Comparison of ENCODE assay signal across 8 mouse cellular contexts in the genomic region with DNA sequence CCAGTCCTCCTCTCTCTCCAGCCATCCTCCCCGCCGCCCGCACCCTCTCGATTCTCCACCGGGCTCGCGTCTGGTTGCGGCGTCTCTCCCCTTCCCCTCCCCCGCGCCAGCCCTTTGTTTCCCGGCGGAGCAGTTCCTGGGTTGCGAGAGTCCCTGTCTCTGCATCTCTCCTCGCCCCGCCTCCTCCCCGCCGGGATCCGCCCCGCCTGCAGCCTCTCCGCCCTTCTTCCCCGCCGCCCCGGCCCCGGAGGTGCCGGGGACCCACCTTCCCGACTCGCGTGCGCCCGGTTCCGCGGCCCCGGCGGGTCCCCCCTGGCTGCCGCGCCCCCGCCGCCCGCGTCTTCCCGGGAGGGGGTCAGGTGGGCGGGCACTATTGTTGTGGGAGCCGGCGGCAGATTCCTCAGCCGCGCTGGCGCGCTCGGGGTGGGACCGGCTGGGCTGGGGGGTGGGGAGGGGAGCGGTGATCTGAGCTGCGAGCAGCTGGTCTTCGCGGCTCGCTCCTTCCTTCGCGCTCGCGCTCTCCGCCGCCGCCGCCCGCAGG. TPM values are rescaled to one million over a fixed set of nuclear protein-coding genes. Genes with fewer than 3 reads are reported as not detected.
DNase-seq lines count a peak whose midpoint lies in the region; ATAC-seq and TF ChIP-seq lines count a peak whose summit lies in the region.

No protein-coding gene starts in this region.

- H3K27me3 ChIP-seq in embryonic facial prominence, embryonic 10.5 days (replicated peaks; ENCODE audit: low read depth, poor library complexity, severe bottlenecking) = peaks cover 80% of the 10 kb centered on the region
- peaks cover 5% of the 10 kb centered on the region; the same call in 1 of the 2 replicates for H3K27me3 ChIP-seq in heart, adult 2 months (ENCODE audit: control insufficient read depth, insufficient read depth, low read length)
- 0 out of 2 replicates have a peak, but pooled peaks cover 2% of the 10 kb centered on the region for H3K27me3 ChIP-seq in kidney, adult 2 months (replicated peaks; ENCODE audit: control insufficient read depth, insufficient read depth, low read length)
- peaks cover 52% of the 10 kb centered on the region for H3K27me3 ChIP-seq in limb, embryonic 13.5 days
- H3K27me3 ChIP-seq in midbrain, embryonic 13.5 days = peaks cover 17% of the 10 kb centered on the region

- peak overlapping the region; percentile 96 for H3K27ac ChIP-seq in embryonic facial prominence, embryonic 10.5 days (replicated peaks)
- no peak overlapping the region for H3K27ac ChIP-seq in heart, adult 2 months
- H3K27ac ChIP-seq in kidney, adult 2 months (ENCODE audit: insufficient read depth, low read depth, low read length) = no peak overlapping the region
- H3K27ac ChIP-seq in limb, embryonic 13.5 days = peak overlapping the region; percentile 72; the same call in 1 of the 2 replicates
- H3K27ac ChIP-seq in midbrain, embryonic 13.5 days = peak overlapping the region; percentile 99

- peak overlapping the region; percentile 89 for H3K4me3 ChIP-seq in embryonic facial prominence, embryonic 10.5 days
- H3K4me3 ChIP-seq in heart, adult 2 months = peak overlapping the region; percentile 48
- H3K4me3 ChIP-seq in kidney, adult 2 months (ENCODE audit: insufficient read depth, low read depth, low read length) = peak overlapping the region; percentile 66
- peak overlapping the region; percentile 81 for H3K4me3 ChIP-seq in limb, embryonic 13.5 days
- H3K4me3 ChIP-seq in midbrain, embryonic 13.5 days (replicated peaks) = peak overlapping the region; percentile 78

- H3K79me2 ChIP-seq in heart, adult 2 months (replicated peaks; ENCODE audit: control insufficient read depth, insufficient read depth, low read length) = no peaks in the 10 kb centered on the region

- peaks cover 79% of the 10 kb centered on the region for H3K4me1 ChIP-seq in embryonic facial prominence, embryonic 10.5 days
- H3K4me1 ChIP-seq in heart, adult 2 months (ENCODE audit: control insufficient read depth, insufficient read depth, low read length) = peaks cover 5% of the 10 kb centered on the region; the same call in 1 of the 2 replicates
- no peaks in the 10 kb centered on the region for H3K4me1 ChIP-seq in kidney, adult 2 months (ENCODE audit: control insufficient read depth, insufficient read depth, low read length)
- peaks cover 66% of the 10 kb centered on the region for H3K4me1 ChIP-seq in limb, embryonic 13.5 days
- peaks cover 72% of the 10 kb centered on the region for H3K4me1 ChIP-seq in midbrain, embryonic 13.5 days (replicated peaks)

- H3K4me2 ChIP-seq in limb, embryonic 13.5 days (replicated peaks) = peak overlapping the region; percentile 93
- peak overlapping the region; percentile 93 for H3K4me2 ChIP-seq in midbrain, embryonic 13.5 days (replicated peaks)

- H3K36me3 ChIP-seq in embryonic facial prominence, embryonic 10.5 days (replicated peaks) = peaks cover 9% of the 10 kb centered on the region
- H3K36me3 ChIP-seq in heart, adult 2 months (ENCODE audit: control insufficient read depth, insufficient read depth, low read length) = no peaks in the 10 kb centered on the region
- H3K36me3 ChIP-seq in kidney, adult 2 months (ENCODE audit: control insufficient read depth, insufficient read depth, low read length) = no peaks in the 10 kb centered on the region
- H3K36me3 ChIP-seq in limb, embryonic 13.5 days = peaks cover 8% of the 10 kb centered on the region
- peaks cover 11% of the 10 kb centered on the region for H3K36me3 ChIP-seq in midbrain, embryonic 13.5 days

- H3K9me3 ChIP-seq in embryonic facial prominence, embryonic 10.5 days = no peaks in the 10 kb centered on the region
- H3K9me3 ChIP-seq in limb, embryonic 13.5 days = no peaks in the 10 kb centered on the region
- no peaks in the 10 kb centered on the region for H3K9me3 ChIP-seq in midbrain, embryonic 13.5 days

- TF ChIP-seq CTCF in heart, adult 2 months (IDR thresholded peaks at IDR 0.05) = no peak
- no peak for TF ChIP-seq CTCF in kidney, adult 2 months (conservative IDR thresholded peaks at IDR 0.05; ENCODE audit: insufficient read depth, insufficient read length, low read depth, low read length)

- under 1% methylated on average over 65 of the region's 65 CpGs for WGBS in embryonic facial prominence, embryonic 10.5 days
- 2% methylated on average over 52 of the region's 65 CpGs for WGBS in heart, adult 2 months
- WGBS in kidney, adult 2 months = 1% methylated on average over 64 of the region's 65 CpGs
- WGBS in limb, embryonic 13.5 days = under 1% methylated on average over 56 of the region's 65 CpGs
- WGBS in midbrain, embryonic 13.5 days = under 1% methylated on average over 63 of the region's 65 CpGs

- no peak for TF ChIP-seq EP300 in heart, adult 2 months (IDR thresholded peaks at IDR 0.05; ENCODE audit: insufficient read depth, low read depth, low read length)

- DNase-seq in layer of hippocampus, adult 11-12 months (ENCODE audit: low spot score) = peak; percentile 75
- DNase-seq in layer of hippocampus, adult 9-10 months (ENCODE audit: low spot score) = no peak
- peak; percentile 91 for DNase-seq in embryonic facial prominence, embryonic 10.5 days (ENCODE audit: low spot score)
- DNase-seq in heart, adult 2 months = peak; percentile 86 to 88
- peak; percentile 79 for DNase-seq in kidney, adult 2 months
- peak; percentile 37 to 59 for DNase-seq in spleen, postnatal 10 days (ENCODE audit: low spot score in 2 of 2)

- H3K9ac ChIP-seq in heart, adult 2 months (ENCODE audit: low read depth, low read length) = peak overlapping the region; percentile 50
- H3K9ac ChIP-seq in limb, embryonic 13.5 days = peak overlapping the region; percentile 83
- H3K9ac ChIP-seq in midbrain, embryonic 13.5 days (replicated peaks) = peak overlapping the region; percentile 96

- intact Hi-C loops in heart, adult 2 months (cut with DNase I) = no loop called here

- peak; percentile 62 for ATAC-seq in limb, embryonic 13.5 days (ENCODE audit: low FRiP score, low read depth)
- peak; percentile 73 for ATAC-seq in midbrain, embryonic 13.5 days

- no peak for TF ChIP-seq POLR2A in heart, adult 2 months (IDR thresholded peaks at IDR 0.05; ENCODE audit: insufficient read depth, low read depth, low read length)
- no peak for TF ChIP-seq POLR2A in kidney, adult 2 months (IDR thresholded peaks at IDR 0.05; ENCODE audit: low read depth, low read length)

RNA-seq across cellular contexts. Expression of a gene that starts 4.0 kb away (rescaled TPM):
- 32.3 and 37.0 TPM in 2 replicates for polyA plus RNA-seq in embryonic facial prominence, embryonic 10.5 days (2016; fragmentation: Nextera tagmentation; extraction: Ambion mirVana)
- 1 to 10 TPM; 2.6 to 2.7 TPM for total RNA-seq in heart, adult 2 months (2021)
- polyA plus RNA-seq in heart, adult 2 months (2012; rRNA removed) = 6.5 and 7.7 TPM in 2 replicates
- polyA plus RNA-seq in kidney, adult 2 months (2012; rRNA removed) = 20.2 and 21.7 TPM in 2 replicates
- polyA plus RNA-seq in limb, embryonic 13.5 days (2015; fragmentation: Nextera tagmentation; extraction: Ambion mirVana) = 43.7 and 48.2 TPM in 2 replicates
- polyA plus RNA-seq in midbrain, embryonic 13.5 days (2015; fragmentation: Nextera tagmentation; extraction: Ambion mirVana) = 139 and 157 TPM in 2 replicates

RNA-seq across cellular contexts. Expression of a gene that starts 24.7 kb away (rescaled TPM):
- polyA plus RNA-seq in embryonic facial prominence, embryonic 10.5 days (2016; fragmentation: Nextera tagmentation; extraction: Ambion mirVana) = 11.6 and 14.0 TPM in 2 replicates
- total RNA-seq in heart, adult 2 months (2021) = 100 to 1,000 TPM; 153 to 220 TPM
- 136 and 211 TPM in 2 replicates for polyA plus RNA-seq in heart, adult 2 months (2012; rRNA removed)
- 98.7 and 104 TPM in 2 replicates for polyA plus RNA-seq in kidney, adult 2 months (2012; rRNA removed)
- polyA plus RNA-seq in limb, embryonic 13.5 days (2015; fragmentation: Nextera tagmentation; extraction: Ambion mirVana) = 16.9 and 17.1 TPM in 2 replicates
- 10.6 and 13.0 TPM in 2 replicates for polyA plus RNA-seq in midbrain, embryonic 13.5 days (2015; fragmentation: Nextera tagmentation; extraction: Ambion mirVana)

RNA-seq across cellular contexts. Expression of a gene that starts 28.1 kb away (rescaled TPM):
- 31.2 and 32.1 TPM in 2 replicates for polyA plus RNA-seq in embryonic facial prominence, embryonic 10.5 days (2016; fragmentation: Nextera tagmentation; extraction: Ambion mirVana)
- total RNA-seq in heart, adult 2 months (2021) = 10 to 100 TPM; 47.9 to 55.4 TPM
- polyA plus RNA-seq in heart, adult 2 months (2012; rRNA removed) = 18.9 and 30.7 TPM in 2 replicates
- polyA plus RNA-seq in kidney, adult 2 months (2012; rRNA removed) = 23.8 and 24.4 TPM in 2 replicates
- polyA plus RNA-seq in limb, embryonic 13.5 days (2015; fragmentation: Nextera tagmentation; extraction: Ambion mirVana) = 34.5 and 35.5 TPM in 2 replicates
- 28.6 and 29.5 TPM in 2 replicates for polyA plus RNA-seq in midbrain, embryonic 13.5 days (2015; fragmentation: Nextera tagmentation; extraction: Ambion mirVana)

RNA-seq across cellular contexts. Expression of a gene that starts 42.6 kb away (rescaled TPM):
- polyA plus RNA-seq in embryonic facial prominence, embryonic 10.5 days (2016; fragmentation: Nextera tagmentation; extraction: Ambion mirVana) = 0.88 and 1.5 TPM in 2 replicates
- total RNA-seq in heart, adult 2 months (2021) = 1 to 10 TPM; 1.1 to 1.3 TPM
- polyA plus RNA-seq in heart, adult 2 months (2012; rRNA removed) = 2.6 and 3.3 TPM in 2 replicates
- 2.2 and 2.8 TPM in 2 replicates for polyA plus RNA-seq in kidney, adult 2 months (2012; rRNA removed)
- polyA plus RNA-seq in limb, embryonic 13.5 days (2015; fragmentation: Nextera tagmentation; extraction: Ambion mirVana) = 0.87 and 1.1 TPM in 2 replicates
- 10.2 and 12.7 TPM in 2 replicates for polyA plus RNA-seq in midbrain, embryonic 13.5 days (2015; fragmentation: Nextera tagmentation; extraction: Ambion mirVana)

Comparison
In these comparisons a context has a peak if more than half of its experiments do, and no peak if none do; other contexts are left out.
1. H3K27ac ChIP-seq: peak in embryonic facial prominence, embryonic 10.5 days (single experiment), limb, embryonic 13.5 days (single experiment) and midbrain, embryonic 13.5 days (single experiment); none in heart, adult 2 months (single experiment) and kidney, adult 2 months (single experiment).
2. Peak in every context shown above with its lines, with median percentiles within 50 percentile points of each other: H3K4me3 ChIP-seq and H3K9ac ChIP-seq.